Mouse (Mus musculus): ENCODE measurements around the gene Pkd2l1. TPM values are rescaled to one million over a fixed set of nuclear protein-coding genes. Genes with fewer than 3 reads are reported as not detected.

Gene Pkd2l1
- total RNA-seq, 1 experiment from 2014 or later: not detected

GRCm38 (mm10) chr19:44108996-44109395 lies 83.2 kb downstream of the Pkd2l1 start:
- no peak for ATAC-seq (replicated peaks; ENCODE audit: low read depth, poor library complexity, severe bottlenecking)

- peak; percentile 26; the same call in 1 of the 2 replicates for ATAC-seq (replicated peaks; ENCODE audit: low read depth, poor library complexity, severe bottlenecking)
Observed at GRCm38 (mm10) chr19:44107661-44108521, 84.4 kb downstream of the Pkd2l1 start.

GRCm38 (mm10) chr19:44106831-44107660 lies 85.2 kb downstream of the Pkd2l1 start, which contains the start of gene Chuk:
Chuk (minus strand) TSS chr19:44107480.
- ATAC-seq (replicated peaks; ENCODE audit: low read depth, poor library complexity, severe bottlenecking): peak; percentile 96

- ATAC-seq (replicated peaks; ENCODE audit: low read depth, poor library complexity, severe bottlenecking): no peak
Observed at GRCm38 (mm10) chr19:44104393-44104792, 87.8 kb downstream of the Pkd2l1 start.

GRCm38 (mm10) chr19:44103001-44103400 lies 89.2 kb downstream of the Pkd2l1 start:
- no peak for ATAC-seq (replicated peaks; ENCODE audit: low read depth, poor library complexity, severe bottlenecking)

- ATAC-seq (replicated peaks; ENCODE audit: low read depth, poor library complexity, severe bottlenecking): no peak
Observed at GRCm38 (mm10) chr19:44100840-44101239, 91.4 kb downstream of the Pkd2l1 start.

Other genes with a start within 250 kb of the Pkd2l1 start
- gene Cpn1, start 205.9 kb downstream of the Pkd2l1 start, total RNA-seq (2017): 0.19 TPM in 1 of 2 replicates, not detected in the other
- gene Cyp2c23, start 163.2 kb downstream of the Pkd2l1 start, total RNA-seq (2017): not detected in 2 replicates
- gene Erlin1, start 122.7 kb downstream of the Pkd2l1 start, total RNA-seq (2017): 30.6 and 35.3 TPM in 2 replicates
- gene Chuk, start 85.0 kb downstream of the Pkd2l1 start, total RNA-seq (2017): 55.9 and 60.6 TPM in 2 replicates
- 39.3 and 51.6 TPM in 2 replicates for gene Cwf19l1, start 56.6 kb downstream of the Pkd2l1 start, total RNA-seq (2017)
- gene Bloc1s2, start 46.0 kb downstream of the Pkd2l1 start, total RNA-seq (2017): 69.7 and 106 TPM in 2 replicates
- not detected in 2 replicates for gene Scd3, start 10.8 kb upstream of the Pkd2l1 start, total RNA-seq (2017)
- gene Scd2, start 101.2 kb upstream of the Pkd2l1 start, total RNA-seq (2017): 115 and 135 TPM in 2 replicates
- 0.14 and 0.15 TPM in 2 replicates for gene Scd4, start 140.7 kb upstream of the Pkd2l1 start, total RNA-seq (2017)
- 2.9 and 3.4 TPM in 2 replicates for gene Scd1, start 215.4 kb upstream of the Pkd2l1 start, total RNA-seq (2017)